Mouse (Mus musculus) neural tube, embryonic 15.5 days (tissue): ENCODE results near the gene Egr2. TPM values are rescaled to one million over a fixed set of nuclear protein-coding genes. Genes with fewer than 3 reads are reported as not detected.
A peak's percentile ranks its signal among the peaks of the same experiment; 100 is the strongest.

Experiments used
- ATAC-seq: fragments of 200-750 bp; cut with Nextera tagmentation; 2 replicates; pipeline ENCODE4 v1.8.0; 2017; ENCODE audit warnings: mild to moderate bottlenecking, moderate TSS enrichment, moderate library complexity; ENCODE audit not compliant: low FRiP score
- H3K27ac ChIP-seq: fragments of 300-500 bp; sonication (generic); replicated peaks from 2 replicates; pipeline ENCODE4 v1.5.1; 2015; ENCODE audit warnings: mild to moderate bottlenecking, inconsistent platforms
- H3K27me3 ChIP-seq: fragments of 300-500 bp; sonication (generic); replicated peaks from 2 replicates; pipeline ENCODE4 v1.6.1; 2015; ENCODE audit warnings: inconsistent platforms
- H3K36me3 ChIP-seq: fragments of 300-500 bp; sonication (generic); 2 replicates; pipeline ENCODE4 v1.6.1; 2015; ENCODE audit warnings: inconsistent platforms
- H3K4me1 ChIP-seq: fragments of 300-500 bp; sonication (generic); 2 replicates; pipeline ENCODE4 v1.6.1; 2015; ENCODE audit warnings: inconsistent platforms
- H3K4me2 ChIP-seq: fragments of 300-500 bp; sonication (generic); 2 replicates; pipeline ENCODE4 v1.6.1; 2015; ENCODE audit warnings: inconsistent platforms, mild to moderate bottlenecking, moderate library complexity
- H3K4me3 ChIP-seq: fragments of 300-500 bp; sonication (generic); replicated peaks from 2 replicates; pipeline ENCODE4 v1.5.1; 2015; ENCODE audit warnings: mild to moderate bottlenecking, inconsistent platforms
- H3K9ac ChIP-seq: fragments of 300-500 bp; sonication (generic); replicated peaks from 2 replicates; pipeline ENCODE4 v1.6.1; 2015; ENCODE audit warnings: mild to moderate bottlenecking, inconsistent platforms
- H3K9me3 ChIP-seq: fragments of 300-500 bp; sonication (generic); replicated peaks from 2 replicates; pipeline ENCODE4 v1.6.1; 2016; ENCODE audit warnings: inconsistent platforms
- WGBS: fragments of 180-500 bp; shearing (Covaris S2); methylation state at CpG from one replicate; pipeline ENCODE4 v1.1.7; 2015; ENCODE audit warnings: mixed read lengths; 5-methylcytosine and 5-hydroxymethylcytosine counted together
- polyA plus RNA-seq: library from polyadenylated mRNA; unstranded; fragments of >200 nt; fragmentation: Nextera tagmentation; extraction: Ambion mirVana; gene quantifications from 2 replicates; pipeline ENCODE4 v1.2.1, GENCODE M21; 2015

Gene Egr2
- polyA plus RNA-seq = 1.1 and 1.4 TPM in 2 replicates

GRCm38 (mm10) chr10:67535256-67535655 lies at the start of gene Egr2:
Egr2 (plus strand) TSS chr10:67535475.
- Histone ChIP-seq H3K27ac (no peak within 1 kb of the TSS), H3K36me3 (no peaks in the 10 kb centered on the region), H3K4me3 (peak within 1 kb of the TSS; percentile 56), H3K9ac (0 out of 2 replicates have a peak within 1 kb of the TSS, but pooled peaks have one; percentile 28), H3K4me2 (peak within 1 kb of the TSS; percentile 96), H3K9me3 (no peaks in the 10 kb centered on the region), H3K4me1 (peaks cover 49% of the 10 kb centered on the region), H3K27me3 (peaks cover 83% of the 10 kb centered on the region)
- no peak for ATAC-seq
- WGBS = 1% methylated on average over 33 of the region's 37 CpGs

GRCm38 (mm10) chr10:67487496-67487895 lies 47.8 kb upstream of the Egr2 start:
- Histone ChIP-seq H3K4me2 (no peak overlapping the region), H3K9me3 (no peaks in the 10 kb centered on the region), H3K4me1 (no peaks in the 10 kb centered on the region), H3K27me3 (no peaks in the 10 kb centered on the region), H3K9ac (no peak overlapping the region), H3K36me3 (no peaks in the 10 kb centered on the region), H3K4me3 (no peak overlapping the region), H3K27ac (no peak overlapping the region)
- no peak for ATAC-seq
- 93% methylated on average over 7 of the region's 7 CpGs for WGBS

- WGBS = 90% methylated on average over 6 of the region's 6 CpGs
- no peak overlapping the region for H3K4me2 ChIP-seq
- H3K4me1 ChIP-seq = no peaks in the 10 kb centered on the region
- H3K4me3 ChIP-seq = no peak overlapping the region
- H3K36me3 ChIP-seq = no peaks in the 10 kb centered on the region
- ATAC-seq = no peak
- H3K9me3 ChIP-seq = no peaks in the 10 kb centered on the region
- H3K27ac ChIP-seq = no peak overlapping the region
- no peaks in the 10 kb centered on the region for H3K27me3 ChIP-seq
- no peak overlapping the region for H3K9ac ChIP-seq
These were observed 45.4 kb upstream of the Egr2 start for GRCm38 (mm10) chr10:67489836-67490235.

- no peaks in the 10 kb centered on the region for H3K4me1 ChIP-seq
- H3K27me3 ChIP-seq = no peaks in the 10 kb centered on the region
- H3K4me2 ChIP-seq = no peak overlapping the region
- no peaks in the 10 kb centered on the region for H3K9me3 ChIP-seq
- ATAC-seq = no peak
- WGBS = 87% methylated on average over 5 of the region's 5 CpGs
- H3K27ac ChIP-seq = no peak overlapping the region
- no peaks in the 10 kb centered on the region for H3K36me3 ChIP-seq
- H3K9ac ChIP-seq = no peak overlapping the region
- no peak overlapping the region for H3K4me3 ChIP-seq
These were observed 44.6 kb upstream of the Egr2 start for GRCm38 (mm10) chr10:67490632-67491031.

GRCm38 (mm10) chr10:67492161-67492571 lies 43.1 kb upstream of the Egr2 start:
- 82% methylated on average over 11 of the region's 11 CpGs for WGBS
- no peak for ATAC-seq
- no peaks in the 10 kb centered on the region for H3K4me1 ChIP-seq
- no peaks in the 10 kb centered on the region for H3K36me3 ChIP-seq
- H3K9me3 ChIP-seq = no peaks in the 10 kb centered on the region
- no peak overlapping the region for H3K9ac ChIP-seq
- H3K4me3 ChIP-seq = no peak overlapping the region
- no peaks in the 10 kb centered on the region for H3K27me3 ChIP-seq
- no peak overlapping the region for H3K27ac ChIP-seq
- H3K4me2 ChIP-seq = no peak overlapping the region

- Histone ChIP-seq H3K9me3 (no peaks in the 10 kb centered on the region), H3K36me3 (no peaks in the 10 kb centered on the region), H3K4me1 (no peaks in the 10 kb centered on the region), H3K4me2 (no peak overlapping the region), H3K9ac (no peak overlapping the region), H3K27me3 (no peaks in the 10 kb centered on the region), H3K27ac (no peak overlapping the region), H3K4me3 (no peak overlapping the region)
- ATAC-seq = no peak
- WGBS = 82% methylated on average over 8 of the region's 8 CpGs
These were observed 41.7 kb upstream of the Egr2 start for GRCm38 (mm10) chr10:67493556-67493955.

GRCm38 (mm10) chr10:67497144-67497892 lies 38.0 kb upstream of the Egr2 start:
- H3K9ac ChIP-seq = no peak overlapping the region
- no peaks in the 10 kb centered on the region for H3K36me3 ChIP-seq
- no peak overlapping the region for H3K27ac ChIP-seq
- ATAC-seq = no peak
- 93% methylated on average over 15 of the region's 15 CpGs for WGBS
- H3K4me2 ChIP-seq = no peak overlapping the region
- H3K9me3 ChIP-seq = no peaks in the 10 kb centered on the region
- no peaks in the 10 kb centered on the region for H3K27me3 ChIP-seq
- no peak overlapping the region for H3K4me3 ChIP-seq
- H3K4me1 ChIP-seq = no peaks in the 10 kb centered on the region

- WGBS = 94% methylated on average over 9 of the region's 9 CpGs
- ATAC-seq = no peak
- Histone ChIP-seq H3K9me3 (no peaks in the 10 kb centered on the region), H3K9ac (no peak overlapping the region), H3K4me3 (no peak overlapping the region), H3K27me3 (no peaks in the 10 kb centered on the region), H3K4me2 (no peak overlapping the region), H3K4me1 (no peaks in the 10 kb centered on the region), H3K27ac (no peak overlapping the region), H3K36me3 (no peaks in the 10 kb centered on the region)
These were observed 37.3 kb upstream of the Egr2 start for GRCm38 (mm10) chr10:67497951-67498350.

GRCm38 (mm10) chr10:67503320-67503995 lies 31.8 kb upstream of the Egr2 start:
- no peaks in the 10 kb centered on the region for H3K27me3 ChIP-seq
- H3K9me3 ChIP-seq = no peaks in the 10 kb centered on the region
- H3K36me3 ChIP-seq = no peaks in the 10 kb centered on the region
- H3K4me2 ChIP-seq = no peak overlapping the region
- no peak overlapping the region for H3K27ac ChIP-seq
- 76% methylated on average over 15 of the region's 15 CpGs for WGBS
- H3K4me3 ChIP-seq = no peak overlapping the region
- no peak for ATAC-seq
- H3K9ac ChIP-seq = no peak overlapping the region
- H3K4me1 ChIP-seq = no peaks in the 10 kb centered on the region

GRCm38 (mm10) chr10:67504046-67504445 lies 31.2 kb upstream of the Egr2 start:
- Histone ChIP-seq H3K27ac (no peak overlapping the region), H3K4me1 (no peaks in the 10 kb centered on the region)

GRCm38 (mm10) chr10:67505248-67505647 lies 30.0 kb upstream of the Egr2 start:
- Histone ChIP-seq H3K36me3 (no peaks in the 10 kb centered on the region), H3K4me1 (no peaks in the 10 kb centered on the region), H3K27me3 (no peaks in the 10 kb centered on the region), H3K9me3 (no peaks in the 10 kb centered on the region), H3K27ac (no peak overlapping the region), H3K9ac (no peak overlapping the region), H3K4me2 (no peak overlapping the region), H3K4me3 (no peak overlapping the region)
- ATAC-seq = no peak
- 72% methylated on average over 3 of the region's 3 CpGs for WGBS

More at GRCm38 (mm10) chr10:67504046-67504445, 31.2 kb upstream of the Egr2 start:
- 71% methylated on average over 5 of the region's 5 CpGs for WGBS
- ATAC-seq = no peak
- Histone ChIP-seq H3K36me3 (no peaks in the 10 kb centered on the region), H3K9ac (no peak overlapping the region), H3K9me3 (no peaks in the 10 kb centered on the region), H3K4me2 (no peak overlapping the region), H3K27me3 (no peaks in the 10 kb centered on the region), H3K4me3 (no peak overlapping the region)

- no peaks in the 10 kb centered on the region for H3K4me1 ChIP-seq
- H3K4me3 ChIP-seq = no peak overlapping the region
- H3K9ac ChIP-seq = no peak overlapping the region
- H3K27me3 ChIP-seq = no peaks in the 10 kb centered on the region
- no peak for ATAC-seq
- 71% methylated on average over 8 of the region's 8 CpGs for WGBS
- no peak overlapping the region for H3K27ac ChIP-seq
- H3K9me3 ChIP-seq = no peaks in the 10 kb centered on the region
- H3K4me2 ChIP-seq = no peak overlapping the region
- H3K36me3 ChIP-seq = no peaks in the 10 kb centered on the region
These were observed 23.1 kb upstream of the Egr2 start for GRCm38 (mm10) chr10:67512211-67512610.
